Mouse (Mus musculus): ENCODE data around the gene Ccdc153. TPM values are rescaled to one million over a fixed set of nuclear protein-coding genes. Genes with fewer than 3 reads are reported as not detected.

The Ccdc153 gene
- polyA plus RNA-seq, 1 experiment from 2014 or later = not detected

GRCm38 (mm10) chr9:44287003-44287400 is 46.5 kb downstream of the Ccdc153 start:
- H3K9me3 ChIP-seq = 0 out of 2 replicates have a peak, but pooled peaks cover 6% of the 10 kb centered on the region
- peaks cover 46% of the 10 kb centered on the region for H3K27me3 ChIP-seq
- no peak; the same call in 1 of the 2 replicates for ATAC-seq (ENCODE audit: insufficient number of reproducible peaks, insufficient read depth, low FRiP score, low TSS enrichment, low read depth)
- H3K4me3 ChIP-seq (replicated peaks) = peak overlapping the region; percentile 76
- WGBS = 9% methylated on average over 11 of the region's 11 CpGs
- peaks cover 21% of the 10 kb centered on the region for H3K36me3 ChIP-seq
- H3K9ac ChIP-seq (replicated peaks) = peak overlapping the region; percentile 81
- peak overlapping the region; percentile 95 for H3K4me2 ChIP-seq
- H3K27ac ChIP-seq = no peak overlapping the region
- peaks cover 16% of the 10 kb centered on the region for H3K4me1 ChIP-seq (replicated peaks)

DNA sequence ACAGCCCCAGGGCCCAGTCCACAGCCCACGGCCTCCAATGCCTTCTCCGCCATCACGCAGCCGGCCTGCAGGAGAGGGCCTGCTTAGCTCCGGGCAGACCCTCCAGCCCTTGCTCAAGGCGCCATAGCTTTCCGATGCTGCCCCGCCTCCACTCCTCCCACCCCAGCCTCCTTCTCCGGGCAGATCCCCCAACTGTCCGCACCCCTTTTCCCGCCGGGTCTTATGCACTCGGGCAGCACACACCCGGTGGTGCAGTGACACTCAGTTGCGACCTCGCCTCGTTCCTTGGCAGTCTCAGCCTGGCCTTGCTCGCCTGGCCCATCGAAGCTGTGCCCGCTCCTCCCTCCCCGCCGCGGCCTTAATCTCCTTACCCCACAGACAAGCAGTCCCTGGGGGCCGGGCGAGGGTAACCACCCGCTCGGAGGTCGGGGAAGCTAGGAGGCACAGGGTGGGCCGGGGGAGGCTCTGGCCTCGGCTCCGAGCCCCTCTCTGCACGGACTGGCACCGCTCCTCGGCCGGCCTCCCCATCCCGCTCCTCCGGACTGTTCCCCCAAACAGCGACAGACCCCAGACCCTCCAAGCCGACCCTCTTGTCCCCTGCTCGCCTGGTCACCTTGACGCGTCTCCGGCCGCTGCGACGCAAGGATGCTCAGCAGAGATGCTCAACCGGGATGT is 47.1 kb downstream of the Ccdc153 start:
- Histone ChIP-seq H3K9ac (replicated peaks) (peak overlapping the region; percentile 81), H3K27me3 (peaks cover 46% of the 10 kb centered on the region), H3K4me3 (replicated peaks) (peak overlapping the region; percentile 76), H3K4me1 (replicated peaks) (peaks cover 16% of the 10 kb centered on the region), H3K4me2 (peak overlapping the region; percentile 95), H3K27ac (no peak overlapping the region), H3K36me3 (peaks cover 26% of the 10 kb centered on the region), H3K9me3 (0 out of 2 replicates have a peak, but pooled peaks cover 6% of the 10 kb centered on the region)
- WGBS = under 1% methylated on average over 47 of the region's 47 CpGs
- peak; percentile 50 for ATAC-seq (ENCODE audit: insufficient number of reproducible peaks, insufficient read depth, low FRiP score, low TSS enrichment, low read depth)

DNA sequence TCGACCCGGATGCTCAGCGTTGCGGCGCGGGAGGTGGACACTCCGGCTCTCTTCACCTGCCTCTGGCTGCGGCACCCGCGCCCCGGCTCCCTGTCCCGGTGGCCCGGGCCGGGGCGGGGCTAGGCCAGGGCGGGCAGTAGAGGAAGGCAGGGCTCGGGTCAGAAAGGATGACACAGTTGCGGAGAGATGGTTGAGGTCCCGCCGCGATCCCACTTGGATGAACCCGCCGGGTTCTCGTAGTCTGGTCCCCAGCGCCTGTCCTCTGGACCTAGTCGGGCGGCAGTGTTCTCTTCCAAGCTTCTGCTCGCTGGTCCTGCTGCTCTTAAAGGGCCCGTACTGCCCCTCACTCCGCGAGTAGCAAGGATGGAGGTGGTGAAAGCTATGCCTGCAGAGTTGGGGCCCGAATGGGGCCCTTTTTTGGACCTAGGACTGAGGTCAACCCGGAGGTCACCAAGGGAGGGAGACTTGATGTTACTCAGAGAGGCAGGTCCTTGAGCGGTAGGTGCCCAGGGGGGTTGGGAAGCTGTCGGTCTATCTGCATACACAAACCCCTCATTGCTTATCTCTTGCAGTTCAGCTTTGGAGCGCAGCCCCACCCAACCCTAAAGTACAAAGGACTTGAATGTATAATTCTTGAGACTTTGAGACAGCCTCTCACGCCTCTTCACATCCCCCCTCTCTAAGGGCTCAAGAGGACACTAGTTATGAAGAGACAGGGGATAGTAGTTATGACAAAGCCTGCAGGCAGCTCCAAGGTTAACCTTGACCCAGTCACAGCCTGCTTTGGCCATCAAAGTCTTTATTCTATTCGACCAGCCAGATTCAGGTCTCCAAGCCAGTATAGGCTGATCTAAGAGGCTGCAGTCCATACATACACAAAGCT is 47.8 kb downstream of the Ccdc153 start, which contains the start of gene Abcg4:
Gene Abcg4, minus strand, starts transcription at position 540 of the 883 bp plus-strand sequence.
- ATAC-seq (ENCODE audit: insufficient number of reproducible peaks, insufficient read depth, low FRiP score, low TSS enrichment, low read depth) = peak; percentile 2; the same call in 1 of the 2 replicates
- Histone ChIP-seq H3K4me2 (peak within 1 kb of the TSS; percentile 95), H3K9ac (replicated peaks) (peak within 1 kb of the TSS; percentile 81), H3K27ac (no peak within 1 kb of the TSS), H3K36me3 (peaks cover 34% of the 10 kb centered on the region), H3K4me1 (replicated peaks) (peaks cover 16% of the 10 kb centered on the region), H3K4me3 (replicated peaks) (peak within 1 kb of the TSS; percentile 76), H3K27me3 (peaks cover 46% of the 10 kb centered on the region), H3K9me3 (0 out of 2 replicates have a peak, but pooled peaks cover 6% of the 10 kb centered on the region)
- under 1% methylated on average over 38 of the region's 38 CpGs for WGBS

DNA sequence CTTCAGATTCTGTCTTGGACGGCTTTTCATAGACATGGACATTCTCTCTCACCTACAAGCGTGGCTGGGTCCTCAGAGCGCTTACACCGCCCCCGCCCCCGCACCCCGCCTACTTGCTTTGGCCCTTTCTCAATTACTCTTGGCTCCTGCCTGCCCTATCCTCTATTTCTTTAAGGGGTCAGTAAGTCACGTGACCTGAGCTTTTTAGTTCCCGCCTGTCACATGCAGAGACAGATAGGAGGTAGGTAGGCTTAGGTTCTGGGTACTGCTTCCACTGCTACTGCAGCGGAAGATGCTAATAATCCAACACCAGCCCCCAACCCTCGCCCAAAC is 48.4 kb downstream of the Ccdc153 start:
- Histone ChIP-seq H3K4me3 (replicated peaks) (peak overlapping the region; percentile 76), H3K9me3 (0 out of 2 replicates have a peak, but pooled peaks cover 6% of the 10 kb centered on the region), H3K27ac (no peak overlapping the region), H3K4me2 (peak overlapping the region; percentile 95), H3K27me3 (peaks cover 46% of the 10 kb centered on the region), H3K9ac (replicated peaks) (0 out of 2 replicates have a peak overlapping the region, but pooled peaks have one; percentile 81), H3K4me1 (replicated peaks) (peaks cover 16% of the 10 kb centered on the region), H3K36me3 (peaks cover 40% of the 10 kb centered on the region)
- WGBS = 8% methylated on average over 11 of the region's 11 CpGs
- ATAC-seq (ENCODE audit: insufficient number of reproducible peaks, insufficient read depth, low FRiP score, low TSS enrichment, low read depth) = no peak

DNA sequence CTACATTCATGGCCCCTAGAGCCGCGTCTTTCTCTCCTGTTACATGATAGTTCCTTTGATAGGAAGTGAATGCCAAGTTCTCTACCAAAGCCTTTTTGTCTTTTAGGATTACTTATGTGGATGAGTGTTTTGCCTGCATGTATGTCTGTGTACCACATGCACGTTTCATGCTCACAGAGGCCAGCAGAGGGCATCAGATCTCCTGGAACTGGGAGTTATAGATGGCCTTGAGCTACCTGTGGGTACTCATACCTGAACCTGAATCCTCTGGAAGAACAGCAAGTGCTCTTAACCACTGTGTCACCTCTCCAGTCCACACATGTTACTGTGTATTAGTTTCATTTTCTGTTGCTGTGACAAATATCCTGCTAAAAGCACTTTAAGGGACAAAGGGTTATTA is 52.0 kb downstream of the Ccdc153 start:
- H3K4me1 ChIP-seq (replicated peaks) = peaks cover 5% of the 10 kb centered on the region
- H3K9me3 ChIP-seq = 0 out of 2 replicates have a peak, but pooled peaks cover 6% of the 10 kb centered on the region
- no peak overlapping the region for H3K27ac ChIP-seq
- H3K4me3 ChIP-seq (replicated peaks) = no peak overlapping the region
- no peak overlapping the region for H3K4me2 ChIP-seq
- WGBS = 70% methylated on average over 3 of the region's 3 CpGs
- no peak overlapping the region for H3K9ac ChIP-seq (replicated peaks)
- peaks cover 22% of the 10 kb centered on the region for H3K27me3 ChIP-seq
- peaks cover 73% of the 10 kb centered on the region for H3K36me3 ChIP-seq
- no peak for ATAC-seq (ENCODE audit: insufficient number of reproducible peaks, insufficient read depth, low FRiP score, low TSS enrichment, low read depth)

Other genes with a start within 250 kb of the Ccdc153 start
- gene Thy1, start 197.3 kb upstream of the Ccdc153 start, polyA plus RNA-seq (2016; fragmentation: Nextera tagmentation; extraction: Ambion mirVana) = 0.47 TPM in 1 of 2 replicates, not detected in the other
- 8.5 and 11.0 TPM in 2 replicates for gene Usp2, start 173.7 kb upstream of the Ccdc153 start, polyA plus RNA-seq (2016; fragmentation: Nextera tagmentation; extraction: Ambion mirVana)
- 0.29 and 0.40 TPM in 2 replicates for gene Mfrp, start 138.9 kb upstream of the Ccdc153 start, polyA plus RNA-seq (2016; fragmentation: Nextera tagmentation; extraction: Ambion mirVana)
- 0.84 TPM in 1 of 2 replicates, not detected in the other for gene C1qtnf5, start 133.4 kb upstream of the Ccdc153 start, polyA plus RNA-seq (2016; fragmentation: Nextera tagmentation; extraction: Ambion mirVana)
- 0.08 and 0.17 TPM in 2 replicates for gene Gm49380, start 127.2 kb upstream of the Ccdc153 start, polyA plus RNA-seq (2016; fragmentation: Nextera tagmentation; extraction: Ambion mirVana)
- 89.6 and 91.4 TPM in 2 replicates for gene Rnf26, start 127.2 kb upstream of the Ccdc153 start, polyA plus RNA-seq (2016; fragmentation: Nextera tagmentation; extraction: Ambion mirVana)
- gene Mcam, start 106.2 kb upstream of the Ccdc153 start, polyA plus RNA-seq (2016; fragmentation: Nextera tagmentation; extraction: Ambion mirVana) = 18.0 and 18.1 TPM in 2 replicates
- gene Cbl, start 6.6 kb upstream of the Ccdc153 start, polyA plus RNA-seq (2016; fragmentation: Nextera tagmentation; extraction: Ambion mirVana) = 18.4 and 18.7 TPM in 2 replicates
- gene Pdzd3, start 10.8 kb downstream of the Ccdc153 start, polyA plus RNA-seq (2016; fragmentation: Nextera tagmentation; extraction: Ambion mirVana) = not detected in 2 replicates
- gene Nlrx1, start 27.9 kb downstream of the Ccdc153 start, polyA plus RNA-seq (2016; fragmentation: Nextera tagmentation; extraction: Ambion mirVana) = 5.3 and 6.7 TPM in 2 replicates
- 7.0 and 7.7 TPM in 2 replicates for gene Abcg4, start 47.9 kb downstream of the Ccdc153 start, polyA plus RNA-seq (2016; fragmentation: Nextera tagmentation; extraction: Ambion mirVana)
- gene Hinfp, start 65.0 kb downstream of the Ccdc153 start, polyA plus RNA-seq (2016; fragmentation: Nextera tagmentation; extraction: Ambion mirVana) = 29.1 and 33.2 TPM in 2 replicates
- gene C2cd2l, start 79.6 kb downstream of the Ccdc153 start, polyA plus RNA-seq (2016; fragmentation: Nextera tagmentation; extraction: Ambion mirVana) = 7.9 and 8.1 TPM in 2 replicates
- 38.1 and 38.6 TPM in 2 replicates for gene Dpagt1, start 85.3 kb downstream of the Ccdc153 start, polyA plus RNA-seq (2016; fragmentation: Nextera tagmentation; extraction: Ambion mirVana)
- gene H2afx, start 94.0 kb downstream of the Ccdc153 start, polyA plus RNA-seq (2016; fragmentation: Nextera tagmentation; extraction: Ambion mirVana) = 429 and 481 TPM in 2 replicates
- gene Hmbs, start 103.6 kb downstream of the Ccdc153 start, polyA plus RNA-seq (2016; fragmentation: Nextera tagmentation; extraction: Ambion mirVana) = 123 and 125 TPM in 2 replicates
- gene Vps11, start 121.0 kb downstream of the Ccdc153 start, polyA plus RNA-seq (2016; fragmentation: Nextera tagmentation; extraction: Ambion mirVana) = 28.9 and 30.7 TPM in 2 replicates
- gene Hyou1, start 138.8 kb downstream of the Ccdc153 start, polyA plus RNA-seq (2016; fragmentation: Nextera tagmentation; extraction: Ambion mirVana) = 34.0 and 36.4 TPM in 2 replicates
- gene Slc37a4, start 156.2 kb downstream of the Ccdc153 start, polyA plus RNA-seq (2016; fragmentation: Nextera tagmentation; extraction: Ambion mirVana) = 11.1 and 12.8 TPM in 2 replicates
- 2,041 and 2,143 TPM in 2 replicates for gene Rps25, start 166.5 kb downstream of the Ccdc153 start, polyA plus RNA-seq (2016; fragmentation: Nextera tagmentation; extraction: Ambion mirVana)
- 147 and 161 TPM in 2 replicates for gene Trappc4, start 166.9 kb downstream of the Ccdc153 start, polyA plus RNA-seq (2016; fragmentation: Nextera tagmentation; extraction: Ambion mirVana)
- 35.1 and 38.4 TPM in 2 replicates for gene Ccdc84, start 177.9 kb downstream of the Ccdc153 start, polyA plus RNA-seq (2016; fragmentation: Nextera tagmentation; extraction: Ambion mirVana)
- gene Foxr1, start 200.5 kb downstream of the Ccdc153 start, polyA plus RNA-seq (2016; fragmentation: Nextera tagmentation; extraction: Ambion mirVana) = 0.18 TPM in 1 of 2 replicates, not detected in the other
- 0.31 and 0.65 TPM in 2 replicates for gene Upk2, start 214.3 kb downstream of the Ccdc153 start, polyA plus RNA-seq (2016; fragmentation: Nextera tagmentation; extraction: Ambion mirVana)
- 14.3 and 17.3 TPM in 2 replicates for gene Bcl9l, start 242.1 kb downstream of the Ccdc153 start, polyA plus RNA-seq (2016; fragmentation: Nextera tagmentation; extraction: Ambion mirVana)

All from limb, embryonic 12.5 days (tissue).